Mouse (Mus musculus) heart, embryonic 14.5 days (tissue): ENCODE data around the gene Srgap3. TPM values are rescaled to one million over a fixed set of nuclear protein-coding genes. Genes with fewer than 3 reads are reported as not detected.
"Not testable (repeated sequence)": the region's sequence is repeated elsewhere in the genome, so short reads cannot be mapped to it uniquely, and the experiment has no call there.

Source experiments
- ATAC-seq: fragments of 200-750 bp; cut with Nextera tagmentation; 2 replicates; pipeline ENCODE4 v1.8.0; 2017; ENCODE audit warnings: low read depth, moderate TSS enrichment; ENCODE audit not compliant: insufficient number of reproducible peaks, insufficient read depth, low FRiP score
- H3K27ac ChIP-seq, 2 experiments: fragments of 200-500 bp in 1 of 2; fragments of 300-500 bp in 1 of 2; sonication (generic) in 1 of 2; replicated peaks in 1 of 2; 2 replicates each; pipeline ENCODE4 v1.5.1; 2012 to 2014; ENCODE audit warnings: low read depth in 2 of 2, low read length in 2 of 2, control low read depth in 1 of 2, mild to moderate bottlenecking in 1 of 2, mixed read lengths in 1 of 2; ENCODE audit not compliant: control insufficient read depth in 1 of 2, insufficient read depth in 1 of 2
- H3K27me3 ChIP-seq: fragments of 300-500 bp; sonication (generic); 2 replicates; pipeline ENCODE4 v1.6.1; 2014; ENCODE audit warnings: mild to moderate bottlenecking, low read length, control low read depth; ENCODE audit not compliant: control insufficient read depth, insufficient read depth
- H3K36me3 ChIP-seq: fragments of 300-500 bp; sonication (generic); 2 replicates; pipeline ENCODE4 v1.6.1; 2014; ENCODE audit warnings: mild to moderate bottlenecking, control low read depth, low read length, mixed read lengths; ENCODE audit not compliant: control insufficient read depth, insufficient read depth
- H3K4me1 ChIP-seq, 2 experiments: fragments of 200-500 bp in 1 of 2; fragments of 300-500 bp in 1 of 2; sonication (generic) in 1 of 2; 2 replicates each; pipeline ENCODE4 v1.6.1; 2012 to 2014; ENCODE audit warnings: low read length in 2 of 2, control low read depth in 1 of 2, mixed read lengths in 1 of 2; ENCODE audit not compliant: control insufficient read depth in 2 of 2, insufficient read depth in 2 of 2
- H3K4me2 ChIP-seq: fragments of 300-500 bp; sonication (generic); 2 replicates; pipeline ENCODE4 v1.6.1; 2014; ENCODE audit warnings: mild to moderate bottlenecking, low read length
- H3K4me3 ChIP-seq, 2 experiments: fragments of 200-500 bp in 1 of 2; fragments of 300-500 bp in 1 of 2; sonication (generic) in 1 of 2; 2 replicates each; pipeline ENCODE4 v1.5.1; 2012 to 2014; ENCODE audit warnings: low read length in 2 of 2, mild to moderate bottlenecking in 2 of 2, control low read depth in 1 of 2, low read depth in 1 of 2, moderate library complexity in 1 of 2; ENCODE audit not compliant: control insufficient read depth in 1 of 2, insufficient read depth in 1 of 2
- H3K9ac ChIP-seq: fragments of 300-500 bp; sonication (generic); 2 replicates; pipeline ENCODE4 v1.6.1; 2014; ENCODE audit warnings: mild to moderate bottlenecking, low read length
- H3K9me3 ChIP-seq: fragments of 300-500 bp; sonication (generic); 2 replicates; pipeline ENCODE4 v1.6.1; 2016; ENCODE audit warnings: low read length, control low read depth; ENCODE audit not compliant: control insufficient read depth
- WGBS: fragments of 180-500 bp; shearing (Covaris S2); extraction: QIAGEN DNeasy Blood & Tissue Kit; methylation state at CpG from one replicate; pipeline ENCODE4 v1.1.7; 2014; 5-methylcytosine and 5-hydroxymethylcytosine counted together
- polyA plus RNA-seq: library from polyadenylated mRNA; unstranded; fragments of >200 nt; fragmentation: Nextera tagmentation; extraction: Ambion mirVana; gene quantifications from 2 replicates; pipeline ENCODE4 v1.2.1, GENCODE M21; 2014

Gene Srgap3
- polyA plus RNA-seq, 1 experiment from 2014 or later: 1.1 TPM

GRCm38 (mm10) chr6:112866096-112866495 is 81.0 kb downstream of the Srgap3 start:
- Histone ChIP-seq H3K9ac (no peak overlapping the region), H3K27ac (no peak overlapping the region), H3K36me3 (no peaks in the 10 kb centered on the region), H3K4me3 (no peak overlapping the region), H3K4me1 (peaks cover 25 to 34% of the 10 kb centered on the region in 2 experiments), H3K9me3 (no peaks in the 10 kb centered on the region), H3K4me2 (no peak overlapping the region), H3K27me3 (no peaks in the 10 kb centered on the region)
- ATAC-seq: no peak
- 87% methylated on average over 4 of the region's 4 CpGs for WGBS

- H3K4me1 ChIP-seq: peaks cover 25 to 34% of the 10 kb centered on the region in 2 experiments
- H3K9ac ChIP-seq: no peak overlapping the region
- H3K36me3 ChIP-seq: no peaks in the 10 kb centered on the region
- no peaks in the 10 kb centered on the region for H3K27me3 ChIP-seq
- no peak overlapping the region for H3K27ac ChIP-seq
- H3K4me3 ChIP-seq: no peak overlapping the region
- H3K4me2 ChIP-seq: no peak overlapping the region
- 18% methylated on average over 6 of the region's 6 CpGs for WGBS
- no peaks in the 10 kb centered on the region for H3K9me3 ChIP-seq
- peak; percentile 41; the same call in 1 of the 2 replicates for ATAC-seq
Measured at GRCm38 (mm10) chr6:112865021-112865531, 82.0 kb downstream of the Srgap3 start.

- no peak overlapping the region for H3K9ac ChIP-seq
- no peaks in the 10 kb centered on the region for H3K27me3 ChIP-seq
- 85% methylated on average over 7 of the region's 7 CpGs for WGBS
- no peak overlapping the region for H3K27ac ChIP-seq
- ATAC-seq: no peak
- no peak overlapping the region for H3K4me3 ChIP-seq
- peaks cover 14 to 18% of the 10 kb centered on the region in 2 experiments for H3K4me1 ChIP-seq
- H3K9me3 ChIP-seq: no peaks in the 10 kb centered on the region
- H3K36me3 ChIP-seq: no peaks in the 10 kb centered on the region
- H3K4me2 ChIP-seq: no peak overlapping the region
Measured at GRCm38 (mm10) chr6:112862465-112862864, 84.6 kb downstream of the Srgap3 start.

GRCm38 (mm10) chr6:112861351-112862297 is 85.4 kb downstream of the Srgap3 start:
- H3K9me3 ChIP-seq: no peaks in the 10 kb centered on the region
- no peaks in the 10 kb centered on the region for H3K27me3 ChIP-seq
- no peak for ATAC-seq
- H3K4me3 ChIP-seq: no peak overlapping the region
- H3K36me3 ChIP-seq: no peaks in the 10 kb centered on the region
- WGBS: 69% methylated on average over 11 of the region's 11 CpGs
- peaks cover 14 to 18% of the 10 kb centered on the region in 2 experiments for H3K4me1 ChIP-seq
- H3K9ac ChIP-seq: no peak overlapping the region
- no peak overlapping the region for H3K27ac ChIP-seq
- no peak overlapping the region for H3K4me2 ChIP-seq

GRCm38 (mm10) chr6:112860290-112860689 is 86.8 kb downstream of the Srgap3 start:
- 91% methylated on average over 5 of the region's 5 CpGs for WGBS
- not testable (repeated sequence) for H3K4me2 ChIP-seq

GRCm38 (mm10) chr6:112857057-112857456 is 90.0 kb downstream of the Srgap3 start:
- no peak overlapping the region for H3K4me2 ChIP-seq
- no peak overlapping the region for H3K9ac ChIP-seq
- no peaks in the 10 kb centered on the region; the same call in 1 of the 2 replicates for H3K27me3 ChIP-seq
- no peak overlapping the region for H3K4me3 ChIP-seq
- no peaks in the 10 kb centered on the region for H3K9me3 ChIP-seq
- no peak for ATAC-seq
- H3K36me3 ChIP-seq: no peaks in the 10 kb centered on the region
- WGBS: 66% methylated on average over 6 of the region's 6 CpGs
- no peak overlapping the region for H3K27ac ChIP-seq
- H3K4me1 ChIP-seq: peaks cover 5 to 6% of the 10 kb centered on the region in 2 experiments; a peak in 2 of 4 replicates

More at GRCm38 (mm10) chr6:112860290-112860689, 86.8 kb downstream of the Srgap3 start:
- H3K27me3 ChIP-seq, H3K9ac ChIP-seq, H3K27ac ChIP-seq, H3K4me3 ChIP-seq, H3K36me3 ChIP-seq, ATAC-seq, H3K9me3 ChIP-seq: not testable (repeated sequence)
- peaks cover 10 to 14% of the 10 kb centered on the region in 2 experiments for H3K4me1 ChIP-seq

GRCm38 (mm10) chr6:112855183-112855582 is 91.9 kb downstream of the Srgap3 start:
- Histone ChIP-seq H3K4me1 (no peaks in the 10 kb centered on the region), H3K4me2 (no peak overlapping the region), H3K9me3 (no peaks in the 10 kb centered on the region), H3K4me3 (no peak overlapping the region), H3K36me3 (no peaks in the 10 kb centered on the region), H3K9ac (no peak overlapping the region), H3K27me3 (no peaks in the 10 kb centered on the region; the same call in 1 of the 2 replicates), H3K27ac (no peak overlapping the region)
- 88% methylated on average over 6 of the region's 6 CpGs for WGBS
- no peak for ATAC-seq
